Comparison of ENCODE assay signal across 7 mouse cellular contexts in genomic region chr15:41155169-41155638, GRCm38 (mm10).
DNase-seq lines count a peak whose midpoint lies in the region; ATAC-seq lines count a peak whose summit lies in the region.

No protein-coding gene starts in this region.

- DNase-seq in right cerebral cortex, adult 2 months (ENCODE audit: low spot score in 2 of 2): peak; percentile 6 to 18
- DNase-seq in right cerebral cortex, postnatal 36 days (ENCODE audit: low spot score in 2 of 2): no peak

- no peaks in the 10 kb centered on the region for H3K27me3 ChIP-seq in embryonic facial prominence, embryonic 13.5 days
- no peaks in the 10 kb centered on the region for H3K27me3 ChIP-seq in hindbrain, embryonic 13.5 days
- no peaks in the 10 kb centered on the region for H3K27me3 ChIP-seq in limb, embryonic 15.5 days
- no peaks in the 10 kb centered on the region for H3K27me3 ChIP-seq in neural tube, embryonic 15.5 days (replicated peaks)

- H3K4me1 ChIP-seq in embryonic facial prominence, embryonic 13.5 days: peaks cover 13% of the 10 kb centered on the region
- H3K4me1 ChIP-seq in hindbrain, embryonic 13.5 days (replicated peaks): peaks cover 14% of the 10 kb centered on the region
- H3K4me1 ChIP-seq in limb, embryonic 15.5 days: peaks cover 12% of the 10 kb centered on the region
- H3K4me1 ChIP-seq in neural tube, embryonic 15.5 days: peaks cover 16% of the 10 kb centered on the region

- H3K36me3 ChIP-seq in embryonic facial prominence, embryonic 13.5 days: no peaks in the 10 kb centered on the region
- no peaks in the 10 kb centered on the region for H3K36me3 ChIP-seq in hindbrain, embryonic 13.5 days
- no peaks in the 10 kb centered on the region for H3K36me3 ChIP-seq in limb, embryonic 15.5 days
- no peaks in the 10 kb centered on the region for H3K36me3 ChIP-seq in neural tube, embryonic 15.5 days

- 1% methylated on average over 16 of the region's 16 CpGs for WGBS in embryonic facial prominence, embryonic 13.5 days
- 6% methylated on average over 16 of the region's 16 CpGs for WGBS in hindbrain, embryonic 13.5 days
- 4% methylated on average over 16 of the region's 16 CpGs for WGBS in limb, embryonic 15.5 days
- 7% methylated on average over 16 of the region's 16 CpGs for WGBS in neural tube, embryonic 15.5 days

- no peak for ATAC-seq in embryonic facial prominence, embryonic 13.5 days (ENCODE audit: insufficient number of reproducible peaks, insufficient read depth, low FRiP score, low TSS enrichment, low read depth)
- ATAC-seq in hindbrain, embryonic 13.5 days (ENCODE audit: low FRiP score): peak; percentile 81
- ATAC-seq in limb, embryonic 15.5 days (ENCODE audit: insufficient number of reproducible peaks, low FRiP score, low TSS enrichment, low read depth): peak; percentile 71; the same call in 1 of the 2 replicates
- peak; percentile 75 for ATAC-seq in neural tube, embryonic 15.5 days (ENCODE audit: low FRiP score)
- no peak for ATAC-seq in erythroid progenitor cell, adult 5-6 weeks (replicated peaks; ENCODE audit: low FRiP score, poor library complexity, severe bottlenecking)

- H3K4me2 ChIP-seq in embryonic facial prominence, embryonic 13.5 days: peak overlapping the region; percentile 65
- H3K4me2 ChIP-seq in hindbrain, embryonic 13.5 days: peak overlapping the region; percentile 57
- H3K4me2 ChIP-seq in limb, embryonic 15.5 days: peak overlapping the region; percentile 37
- peak overlapping the region; percentile 59 for H3K4me2 ChIP-seq in neural tube, embryonic 15.5 days

- no peak overlapping the region for H3K27ac ChIP-seq in embryonic facial prominence, embryonic 13.5 days
- H3K27ac ChIP-seq in hindbrain, embryonic 13.5 days: peak overlapping the region; percentile 41; the same call in 1 of the 2 replicates
- 0 out of 2 replicates have a peak overlapping the region, but pooled peaks have one; percentile 12 for H3K27ac ChIP-seq in limb, embryonic 15.5 days
- H3K27ac ChIP-seq in neural tube, embryonic 15.5 days (replicated peaks): 0 out of 2 replicates have a peak overlapping the region, but pooled peaks have one; percentile 7

- H3K9ac ChIP-seq in embryonic facial prominence, embryonic 13.5 days: peak overlapping the region; percentile 47
- peak overlapping the region; percentile 51 for H3K9ac ChIP-seq in hindbrain, embryonic 13.5 days
- no peak overlapping the region for H3K9ac ChIP-seq in limb, embryonic 15.5 days
- H3K9ac ChIP-seq in neural tube, embryonic 15.5 days (replicated peaks): peak overlapping the region; percentile 36; the same call in 1 of the 2 replicates

- peak overlapping the region; percentile 30 for H3K4me3 ChIP-seq in embryonic facial prominence, embryonic 13.5 days
- peak overlapping the region; percentile 27 for H3K4me3 ChIP-seq in hindbrain, embryonic 13.5 days
- H3K4me3 ChIP-seq in limb, embryonic 15.5 days: peak overlapping the region; percentile 2; the same call in 1 of the 2 replicates
- peak overlapping the region; percentile 28 for H3K4me3 ChIP-seq in neural tube, embryonic 15.5 days (replicated peaks)

- H3K9me3 ChIP-seq in embryonic facial prominence, embryonic 13.5 days: no peaks in the 10 kb centered on the region
- H3K9me3 ChIP-seq in hindbrain, embryonic 13.5 days: no peaks in the 10 kb centered on the region
- no peaks in the 10 kb centered on the region for H3K9me3 ChIP-seq in limb, embryonic 15.5 days
- H3K9me3 ChIP-seq in neural tube, embryonic 15.5 days (replicated peaks): no peaks in the 10 kb centered on the region

Comparison
In these comparisons a context has a peak if more than half of its experiments do, and no peak if none do; other contexts are left out.
1. DNase-seq: peak in right cerebral cortex, adult 2 months (2 of 2); none in right cerebral cortex, postnatal 36 days (0 of 2).
2. ATAC-seq: peak in hindbrain, embryonic 13.5 days (single experiment), limb, embryonic 15.5 days (single experiment) and neural tube, embryonic 15.5 days (single experiment); none in embryonic facial prominence, embryonic 13.5 days (single experiment) and erythroid progenitor cell, adult 5-6 weeks (single experiment).
3. Peak in every context shown above with its lines, with median percentiles within 50 percentile points of each other: H3K4me2 ChIP-seq and H3K4me3 ChIP-seq.